Mouse (Mus musculus): ENCODE measurements at regions not wholly inside any gene's neighbourhood (a gene's known extent, or its start where the extent isn't known, plus 50 kb on each side); places are given as distances from the start of the nearest gene placed in this dataset.
"Not testable (repeated sequence)": the region's sequence is repeated elsewhere in the genome, so short reads cannot be mapped to it uniquely, and the experiment has no call there.

GRCm38 (mm10) chr9:25655767-25656513 lies 174.6 kb downstream of the Eepd1 start:
- DNase-seq: peak; percentile 72 to 81

GRCm38 (mm10) chr9:25656534-25656933 lies 175.2 kb downstream of the Eepd1 start:
- DNase-seq: no peak

GRCm38 (mm10) chr9:25683635-25684333 lies 202.4 kb downstream of the Eepd1 start:
- DNase-seq: no peak

- DNase-seq: peak; percentile 74 to 75
Observed at GRCm38 (mm10) chr9:25693632-25694031, 212.3 kb downstream of the Eepd1 start.

GRCm38 (mm10) chr9:25695018-25695417 lies 213.7 kb downstream of the Eepd1 start:
- no peak for DNase-seq

- DNase-seq: no peak
Observed at GRCm38 (mm10) chr9:25713636-25714035, 232.3 kb downstream of the Eepd1 start.

GRCm38 (mm10) chr9:25744162-25744561 lies 262.8 kb downstream of the Eepd1 start:
- no peak for DNase-seq

GRCm38 (mm10) chr9:25751138-25751537 lies 269.8 kb downstream of the Eepd1 start:
- DNase-seq: no peak

GRCm38 (mm10) chr9:25773899-25774298 lies 292.6 kb downstream of the Eepd1 start:
- no peak for DNase-seq

GRCm38 (mm10) chr9:25782631-25783030 lies 301.3 kb downstream of the Eepd1 start:
- DNase-seq: no peak

- DNase-seq: peak; percentile 37 to 45
Observed at GRCm38 (mm10) chr9:25795142-25795910, 314.0 kb downstream of the Eepd1 start.

- no peak for DNase-seq
Observed at GRCm38 (mm10) chr9:25809562-25809961, 328.2 kb downstream of the Eepd1 start.

- DNase-seq: no peak
Observed at GRCm38 (mm10) chr9:25833295-25833694, 351.9 kb downstream of the Eepd1 start.

- DNase-seq: not testable (repeated sequence)
Observed at GRCm38 (mm10) chr9:25849914-25850313, 368.6 kb downstream of the Eepd1 start.

- DNase-seq: not testable (repeated sequence)
Observed at GRCm38 (mm10) chr9:25850608-25851007, 369.3 kb downstream of the Eepd1 start.

GRCm38 (mm10) chr9:25854545-25854944 lies 373.2 kb downstream of the Eepd1 start:
- no peak for DNase-seq

GRCm38 (mm10) chr9:25870260-25870659 lies 388.9 kb downstream of the Eepd1 start:
- DNase-seq: peak; percentile 9 to 12

GRCm38 (mm10) chr9:25896333-25896905 lies 415.1 kb downstream of the Eepd1 start:
- peak in 1 of 2 experiments; percentile 2 for DNase-seq
